Mouse (Mus musculus) olfactory bulb, adult 2 months (tissue): Measurements from ENCODE around the gene Ubr7. TPM values are rescaled to one million over a fixed set of nuclear protein-coding genes. Genes with fewer than 3 reads are reported as not detected.

Source experiments
- H3K27ac ChIP-seq: fragments of 200-500 bp; 2 replicates; pipeline ENCODE4 v1.5.1; 2012; ENCODE audit warnings: low read depth, low read length; ENCODE audit not compliant: insufficient read depth
- H3K4me1 ChIP-seq: fragments of 200-500 bp; 2 replicates; pipeline ENCODE4 v1.6.1; 2012; ENCODE audit warnings: low read length; ENCODE audit not compliant: control insufficient read depth, insufficient read depth
- H3K4me3 ChIP-seq: fragments of 200-500 bp; 2 replicates; pipeline ENCODE4 v1.5.1; 2012; ENCODE audit warnings: mild to moderate bottlenecking, low read depth, low read length, moderate library complexity; ENCODE audit not compliant: insufficient read depth
- CTCF ChIP-seq: fragments of 200-500 bp; IDR thresholded peaks from 2 replicates; pipeline ENCODE4 v1.5.1; 2012; ENCODE audit warnings: low read depth, mild to moderate bottlenecking, low read length, moderate library complexity; ENCODE audit not compliant: insufficient read depth
- POLR2A ChIP-seq: fragments of 200-500 bp; IDR thresholded peaks from 2 replicates; pipeline ENCODE4 v1.6.1; 2012; ENCODE audit warnings: mild to moderate bottlenecking, low read depth, low read length, moderate library complexity; ENCODE audit not compliant: insufficient read depth
- WGBS: fragments of 180-500 bp; shearing (Covaris S2); methylation state at CpG from one replicate; pipeline ENCODE4 v1.1.7; 2018; 5-methylcytosine and 5-hydroxymethylcytosine counted together
- polyA plus RNA-seq: library from polyadenylated mRNA; stranded (reverse); fragments of >200 nt; gene quantifications from 2 replicates; pipeline ENCODE4 v1.2.4, GENCODE M21; 2012; ENCODE audit warnings: low replicate concordance; ENCODE audit not compliant: missing spikeins, insufficient read depth, insufficient read length

Gene Ubr7
- not detected in 2 replicates for polyA plus RNA-seq

- under 1% methylated on average over 73 of the region's 73 CpGs for WGBS
- Histone ChIP-seq H3K4me1 (peaks cover 8% of the 10 kb centered on the region), H3K4me3 (peak within 1 kb of the TSS; percentile 97), H3K27ac (peak within 1 kb of the TSS; percentile 42; the same call in 1 of the 2 replicates)
- TF ChIP-seq CTCF (peak; percentile 73; the same call in 1 of the 2 replicates), POLR2A (peak; percentile 58)
Measured at GRCm38 (mm10) chr12:102757689-102758402, at the start of gene Ubr7, which contains the start of the genes Gm28051 and Gon7. Gene Ubr7 (plus strand): TSS chr12:102757967. Gene Gm28051 (minus strand): TSS chr12:102757765. Gene Gon7 (minus strand): TSS chr12:102757803.

- no peak overlapping the region for H3K4me3 ChIP-seq
- no peak overlapping the region for H3K27ac ChIP-seq
- H3K4me1 ChIP-seq, result peaks cover 20% of the 10 kb centered on the region
- no peak for TF ChIP-seq POLR2A
- no peak for TF ChIP-seq CTCF
- 87% methylated on average over 11 of the region's 11 CpGs for whole genome bisulfite sequencing
Measured at GRCm38 (mm10) chr12:102708220-102708619, 49.5 kb upstream of the Ubr7 start.

- no peak overlapping the region for H3K27ac ChIP-seq
- TF ChIP-seq POLR2A (no peak), CTCF (no peak)
- H3K4me3 ChIP-seq, result no peak overlapping the region
- peaks cover 17% of the 10 kb centered on the region for H3K4me1 ChIP-seq
- 89% methylated on average over 5 of the region's 5 CpGs for WGBS
Measured at GRCm38 (mm10) chr12:102709896-102710295, 47.9 kb upstream of the Ubr7 start.

GRCm38 (mm10) chr12:102710851-102711375 lies 46.9 kb upstream of the Ubr7 start:
- 76% methylated on average over 4 of the region's 4 CpGs for WGBS
- TF ChIP-seq CTCF, result no peak
- no peak for TF ChIP-seq POLR2A

GRCm38 (mm10) chr12:102713153-102713865 lies 44.5 kb upstream of the Ubr7 start:
- Histone ChIP-seq H3K27ac (no peak overlapping the region), H3K4me1 (peaks cover 2% of the 10 kb centered on the region; the same call in 1 of the 2 replicates), H3K4me3 (no peak overlapping the region)
- 84% methylated on average over 20 of the region's 20 CpGs for WGBS
- no peak for TF ChIP-seq POLR2A
- TF ChIP-seq CTCF, result no peak

More at GRCm38 (mm10) chr12:102710851-102711375, 46.9 kb upstream of the Ubr7 start:
- H3K27ac ChIP-seq, result no peak overlapping the region
- no peak overlapping the region for H3K4me3 ChIP-seq
- peaks cover 10% of the 10 kb centered on the region for H3K4me1 ChIP-seq

- H3K27ac ChIP-seq, result no peak overlapping the region
- TF ChIP-seq CTCF (no peak), POLR2A (no peak)
- no peaks in the 10 kb centered on the region for H3K4me1 ChIP-seq
- WGBS, result 92% methylated on average over 2 of the region's 2 CpGs
- H3K4me3 ChIP-seq, result no peak overlapping the region
Measured at GRCm38 (mm10) chr12:102714116-102714515, 43.7 kb upstream of the Ubr7 start.

GRCm38 (mm10) chr12:102714654-102715395 lies 42.9 kb upstream of the Ubr7 start:
- TF ChIP-seq POLR2A, result no peak
- no peak for TF ChIP-seq CTCF
- 94% methylated on average over 10 of the region's 10 CpGs for WGBS

GRCm38 (mm10) chr12:102719552-102720315 lies 38.0 kb upstream of the Ubr7 start:
- H3K4me3 ChIP-seq, result no peak overlapping the region
- 11% methylated on average over 13 of the region's 13 CpGs for WGBS
- TF ChIP-seq POLR2A (no peak), CTCF (no peak)
- peaks cover 7% of the 10 kb centered on the region; the same call in 1 of the 2 replicates for H3K4me1 ChIP-seq
- H3K27ac ChIP-seq, result no peak overlapping the region

More at GRCm38 (mm10) chr12:102714654-102715395, 42.9 kb upstream of the Ubr7 start:
- Histone ChIP-seq H3K27ac (no peak overlapping the region), H3K4me1 (no peaks in the 10 kb centered on the region), H3K4me3 (no peak overlapping the region)
